9 mouse cellular contexts compared by ENCODE assay signal in the genomic region with DNA sequence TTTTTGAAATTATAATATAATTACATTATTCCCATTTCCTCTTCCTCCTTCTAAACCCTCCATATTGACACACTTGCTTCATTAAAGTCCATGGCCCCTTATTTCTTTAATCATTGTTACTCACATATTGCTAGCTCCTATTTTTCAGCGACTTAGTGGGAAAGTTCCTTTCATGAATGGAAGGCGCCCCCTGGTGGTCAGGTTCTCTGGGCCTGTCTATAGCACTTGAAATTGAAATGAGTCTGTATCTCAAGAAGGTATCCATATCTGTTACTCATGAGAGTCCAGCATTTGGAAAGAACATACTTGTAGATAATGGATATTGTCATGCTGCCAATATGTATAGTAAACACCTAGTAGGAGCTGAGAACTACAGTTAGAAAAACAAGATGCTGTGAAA.
A peak's percentile ranks its signal among the peaks of the same experiment; 100 is the strongest.
DNase-seq lines count a peak whose midpoint lies in the region; ATAC-seq and TF ChIP-seq lines count a peak whose summit lies in the region.
"Had no signal": no experiment of that assay in that cellular context is flagged by ENCODE, and none has a peak within 500 bp of the region (broad histone marks: within the 10 kb centered on the region; RNA-seq: fewer than 3 reads in every experiment).

No protein-coding gene starts in this region.

- ATAC-seq in G1E (ENCODE audit: extremely low read depth, insufficient number of reproducible peaks, low FRiP score, poor library complexity, severe bottlenecking) = peak; percentile 45; the same call in 1 of the 2 replicates
- ATAC-seq in kidney, embryonic 15.5 days (replicated peaks; ENCODE audit: low FRiP score) = 0 out of 2 replicates have a peak, but pooled peaks have one; percentile 62
- peak; percentile 46; the same call in 1 of the 2 replicates for ATAC-seq in lung, embryonic 15.5 days (ENCODE audit: borderline replicate concordance, extremely low read depth, low FRiP score, low TSS enrichment)

- no peak overlapping the region for H3K4me3 ChIP-seq in G1E (ENCODE audit: low read depth, low read length)
- no peak overlapping the region for H3K4me3 ChIP-seq in kidney, embryonic 15.5 days (replicated peaks)
- H3K4me3 ChIP-seq in lung, embryonic 15.5 days = no peak overlapping the region
- H3K4me3 ChIP-seq: heart, embryonic 15.5 days had no signal

- H3K9ac ChIP-seq in kidney, embryonic 15.5 days = no peak overlapping the region
- H3K9ac ChIP-seq in lung, embryonic 15.5 days = no peak overlapping the region
- H3K9ac ChIP-seq: heart, embryonic 15.5 days had no signal

- DNase-seq in A20 (ENCODE audit: low read depth, low spot score) (peak; percentile 79), G1E (ENCODE audit: low spot score) (no peak), MN1 (ENCODE audit: low spot score) (no peak)
- peak; percentile 68 to 84 for DNase-seq in cerebellum, postnatal 14 days
- DNase-seq in gastrocnemius, postnatal 10 days = peak; percentile 86
- DNase-seq in right cerebral cortex, adult 2 months (ENCODE audit: low spot score in 2 of 2) = peak; percentile 64 to 65

- H3K36me3 ChIP-seq in G1E (replicated peaks) = no peaks in the 10 kb centered on the region
- H3K36me3 ChIP-seq in kidney, embryonic 15.5 days = no peaks in the 10 kb centered on the region
- no peaks in the 10 kb centered on the region for H3K36me3 ChIP-seq in lung, embryonic 15.5 days
- H3K36me3 ChIP-seq: heart, embryonic 15.5 days had no signal

- no peak overlapping the region for H3K4me2 ChIP-seq in kidney, embryonic 15.5 days
- no peak overlapping the region for H3K4me2 ChIP-seq in lung, embryonic 15.5 days
- H3K4me2 ChIP-seq: heart, embryonic 15.5 days had no signal

- 3% methylated on average over 2 of the region's 2 CpGs for WGBS in kidney, embryonic 15.5 days
- 5% methylated on average over 2 of the region's 2 CpGs for WGBS in lung, embryonic 15.5 days

- peak; percentile 49; the same call in 1 of the 2 replicates for TF ChIP-seq CTCF in G1E (IDR thresholded peaks at IDR 0.05; ENCODE audit: low read depth, low read length)

- H3K4me1 ChIP-seq in G1E (ENCODE audit: insufficient read depth, low read depth, low read length) = peaks cover 6% of the 10 kb centered on the region; the same call in 1 of the 2 replicates
- H3K4me1 ChIP-seq in kidney, embryonic 15.5 days = no peaks in the 10 kb centered on the region
- H3K4me1 ChIP-seq in lung, embryonic 15.5 days = no peaks in the 10 kb centered on the region
- H3K4me1 ChIP-seq: heart, embryonic 15.5 days had no signal

- peaks cover 6% of the 10 kb centered on the region; the same call in 1 of the 2 replicates for H3K27me3 ChIP-seq in G1E (ENCODE audit: insufficient read depth, low read length)
- H3K27me3 ChIP-seq in kidney, embryonic 15.5 days = no peaks in the 10 kb centered on the region
- no peaks in the 10 kb centered on the region for H3K27me3 ChIP-seq in lung, embryonic 15.5 days
- H3K27me3 ChIP-seq: heart, embryonic 15.5 days had no signal

- no peak overlapping the region for H3K27ac ChIP-seq in kidney, embryonic 15.5 days
- no peak overlapping the region for H3K27ac ChIP-seq in lung, embryonic 15.5 days
- H3K27ac ChIP-seq: heart, embryonic 15.5 days had no signal

- H3K9me3 ChIP-seq in G1E (replicated peaks) = no peaks in the 10 kb centered on the region
- H3K9me3 ChIP-seq in kidney, embryonic 15.5 days (replicated peaks) = no peaks in the 10 kb centered on the region
- H3K9me3 ChIP-seq in lung, embryonic 15.5 days = no peaks in the 10 kb centered on the region
- H3K9me3 ChIP-seq: heart, embryonic 15.5 days had no signal

Comparison
In these comparisons a context has a peak if more than half of its experiments do, and no peak if none do; other contexts are left out.
1. DNase-seq: peak in A20 (single experiment), cerebellum, postnatal 14 days (2 of 2), gastrocnemius, postnatal 10 days (single experiment) and right cerebral cortex, adult 2 months (2 of 2); none in G1E (single experiment) and MN1 (single experiment).
2. Peak in every context shown above with its lines, with median percentiles within 50 percentile points of each other: ATAC-seq.